ENCODE assay signal across 10 mouse cellular contexts in genomic region chr15:27779398-27779797, GRCm38 (mm10).
DNase-seq lines count a peak whose midpoint lies in the region; ATAC-seq lines count a peak whose summit lies in the region.
"Had no signal": no experiment of that assay in that cellular context is flagged by ENCODE, and none has a peak within 500 bp of the region (broad histone marks: within the 10 kb centered on the region; RNA-seq: fewer than 3 reads in every experiment).

No protein-coding gene starts in this region.

- no peak for ATAC-seq in heart, embryonic 11.5 days (replicated peaks; ENCODE audit: insufficient number of reproducible peaks, low FRiP score, low TSS enrichment)
- no peak for ATAC-seq in midbrain, embryonic 11.5 days (ENCODE audit: low FRiP score)

- intact Hi-C loops in heart, postnatal 25 days (cut with DNase I) = no loop called here

- H3K9me3 ChIP-seq in heart, embryonic 11.5 days (replicated peaks; ENCODE audit: control insufficient read depth, low read length) = no peaks in the 10 kb centered on the region
- H3K9me3 ChIP-seq in embryonic facial prominence, embryonic 10.5 days = no peaks in the 10 kb centered on the region
- no peaks in the 10 kb centered on the region for H3K9me3 ChIP-seq in midbrain, embryonic 11.5 days (ENCODE audit: control insufficient read depth, low read length)

- no peaks in the 10 kb centered on the region for H3K27me3 ChIP-seq in heart, embryonic 11.5 days (ENCODE audit: control insufficient read depth, insufficient read depth, low read length)
- H3K27me3 ChIP-seq in embryonic facial prominence, embryonic 10.5 days (replicated peaks; ENCODE audit: low read depth, poor library complexity, severe bottlenecking) = no peaks in the 10 kb centered on the region
- H3K27me3 ChIP-seq in midbrain, embryonic 11.5 days (ENCODE audit: control insufficient read depth, insufficient read depth, low read length) = no peaks in the 10 kb centered on the region

- H3K4me1 ChIP-seq in heart, embryonic 11.5 days (ENCODE audit: control insufficient read depth, insufficient read depth, low read length) = peaks cover 70% of the 10 kb centered on the region
- peaks cover 83% of the 10 kb centered on the region for H3K4me1 ChIP-seq in embryonic facial prominence, embryonic 10.5 days
- peaks cover 59% of the 10 kb centered on the region for H3K4me1 ChIP-seq in midbrain, embryonic 11.5 days (ENCODE audit: control insufficient read depth, insufficient read depth, low read length)

- no peak overlapping the region for H3K9ac ChIP-seq in heart, embryonic 11.5 days (ENCODE audit: low read depth, low read length)
- H3K9ac ChIP-seq in midbrain, embryonic 11.5 days (ENCODE audit: low read length) = no peak overlapping the region; the same call in 1 of the 2 replicates

- H3K4me3 ChIP-seq in heart, embryonic 11.5 days (ENCODE audit: low read depth, low read length) = no peak overlapping the region
- peak overlapping the region; percentile 34 for H3K4me3 ChIP-seq in embryonic facial prominence, embryonic 10.5 days
- no peak overlapping the region for H3K4me3 ChIP-seq in midbrain, embryonic 11.5 days (ENCODE audit: low read depth, low read length)
- H3K4me3 ChIP-seq: erythroblast, embryonic 14.5 days had no signal

- WGBS in heart, embryonic 11.5 days (ENCODE audit: insufficient replicate concordance) = 59% methylated on average over 11 of the region's 11 CpGs
- WGBS in embryonic facial prominence, embryonic 10.5 days = 39% methylated on average over 11 of the region's 11 CpGs
- WGBS in midbrain, embryonic 11.5 days = 64% methylated on average over 11 of the region's 11 CpGs

- H3K4me2 ChIP-seq in heart, embryonic 11.5 days = no peak overlapping the region
- H3K4me2 ChIP-seq in midbrain, embryonic 11.5 days = no peak overlapping the region

- no peaks in the 10 kb centered on the region for H3K36me3 ChIP-seq in heart, embryonic 11.5 days (ENCODE audit: control insufficient read depth, insufficient read depth, low read length)
- H3K36me3 ChIP-seq in embryonic facial prominence, embryonic 10.5 days (replicated peaks) = peaks cover 17% of the 10 kb centered on the region
- no peaks in the 10 kb centered on the region for H3K36me3 ChIP-seq in midbrain, embryonic 11.5 days (ENCODE audit: control insufficient read depth, insufficient read depth, low read length)

- DNase-seq in heart, postnatal 25 days (ENCODE audit: low spot score) = no peak
- DNase-seq in embryonic facial prominence, embryonic 10.5 days (ENCODE audit: low spot score) = peak; percentile 65
- DNase-seq in heart, postnatal 4 days = peak; percentile 23
- no peak for DNase-seq in midbrain, embryonic 11.5 days (ENCODE audit: low spot score, missing footprints)
- DNase-seq in cerebellum, postnatal 10 days = no peak
- no peak for DNase-seq in thymus, postnatal 4 days
- DNase-seq in spleen, postnatal 14 days (ENCODE audit: low spot score in 2 of 2) = no peak
- DNase-seq: adrenal gland, adult 8-10 months had no signal

- H3K27ac ChIP-seq in heart, embryonic 11.5 days (ENCODE audit: low read depth, low read length) = peak overlapping the region; percentile 77
- H3K27ac ChIP-seq in embryonic facial prominence, embryonic 10.5 days (replicated peaks) = peak overlapping the region; percentile 92
- peak overlapping the region; percentile 22; the same call in 1 of the 2 replicates for H3K27ac ChIP-seq in midbrain, embryonic 11.5 days (ENCODE audit: low read depth, low read length)

Comparison
In these comparisons a context has a peak if more than half of its experiments do, and no peak if none do; other contexts are left out.
1. DNase-seq: peak in embryonic facial prominence, embryonic 10.5 days (single experiment) and heart, postnatal 4 days (single experiment); none in heart, postnatal 25 days (single experiment), midbrain, embryonic 11.5 days (single experiment), cerebellum, postnatal 10 days (0 of 2), thymus, postnatal 4 days (single experiment) and spleen, postnatal 14 days (0 of 2).
2. H3K27ac ChIP-seq: peak in every context shown above with its lines; median percentile 92 in embryonic facial prominence, embryonic 10.5 days; 77 in heart, embryonic 11.5 days; 22 in midbrain, embryonic 11.5 days.